33 mouse cellular contexts compared by ENCODE assay signal in genomic region chr9:114377168-114377567, GRCm38 (mm10). TPM values are rescaled to one million over a fixed set of nuclear protein-coding genes. Genes with fewer than 3 reads are reported as not detected.
DNase-seq lines count a peak whose midpoint lies in the region; ATAC-seq and TF ChIP-seq lines count a peak whose summit lies in the region.
"Had no signal": no experiment of that assay in that cellular context is flagged by ENCODE, and none has a peak within 500 bp of the region (broad histone marks: within the 10 kb centered on the region; RNA-seq: fewer than 3 reads in every experiment).

No protein-coding gene starts in this region.

- H3K27me3 ChIP-seq in MEL (ENCODE audit: control insufficient read depth in 1 of 2, insufficient read depth in 2 of 2, low read length in 2 of 2) = no peaks in the 10 kb centered on the region
- H3K27me3 ChIP-seq in heart, embryonic 12.5 days (replicated peaks) = no peaks in the 10 kb centered on the region
- H3K27me3 ChIP-seq: midbrain, embryonic 12.5 days; Patski had no signal

- H3K4me1 ChIP-seq in MEL (ENCODE audit: control insufficient read depth in 1 of 2, insufficient read depth in 2 of 2, low read length in 2 of 2) = peaks cover 10 to 26% of the 10 kb centered on the region in 2 experiments
- H3K4me1 ChIP-seq in heart, embryonic 12.5 days (replicated peaks) = peaks cover 14% of the 10 kb centered on the region
- H3K4me1 ChIP-seq: hindbrain, embryonic 10.5 days; midbrain, embryonic 12.5 days had no signal

- H3K79me2 ChIP-seq in MEL (ENCODE audit: control insufficient read depth, insufficient read depth, low read length, poor library complexity) = no peaks in the 10 kb centered on the region

- H3K27ac ChIP-seq in MEL (ENCODE audit: control insufficient read depth, low read depth, low read length) = peak overlapping the region; percentile 25
- H3K27ac ChIP-seq in heart, embryonic 12.5 days (ENCODE audit: poor library complexity, severe bottlenecking) = no peak overlapping the region
- H3K27ac ChIP-seq: gastrocnemius, adult 2 months; hindbrain, embryonic 10.5 days; layer of hippocampus, adult 2 months; midbrain, embryonic 12.5 days had no signal

- peaks cover 4 to 23% of the 10 kb centered on the region in 2 experiments; a peak in 3 of 4 replicates for H3K36me3 ChIP-seq in MEL (ENCODE audit: control insufficient read depth in 1 of 2, insufficient read depth in 2 of 2, low read length in 2 of 2)
- H3K36me3 ChIP-seq in heart, embryonic 12.5 days = peaks cover 71% of the 10 kb centered on the region
- H3K36me3 ChIP-seq: midbrain, embryonic 12.5 days had no signal

- intact Hi-C loops in heart, postnatal 25 days (cut with DNase I) = no loop called here
- intact Hi-C loops in heart, postnatal 10 days (cut with DNase I) = no loop called here

- H3K4me3 ChIP-seq in MEL (ENCODE audit: control insufficient read depth in 1 of 2, insufficient read depth in 1 of 2, low read depth in 2 of 2, low read length in 2 of 2) = no peak overlapping the region
- no peak overlapping the region for H3K4me3 ChIP-seq in heart, embryonic 12.5 days
- H3K4me3 ChIP-seq: gastrocnemius, adult 2 months; hindbrain, embryonic 10.5 days; layer of hippocampus, adult 2 months; midbrain, embryonic 12.5 days had no signal

- H3K4me2 ChIP-seq in heart, embryonic 12.5 days = no peak overlapping the region
- H3K4me2 ChIP-seq: lung, embryonic 14.5 days; midbrain, embryonic 12.5 days had no signal

- no peak for TF ChIP-seq RAD21 in MEL (IDR thresholded peaks at IDR 0.05; ENCODE audit: low read depth, low read length)

- peak; percentile 29 to 39 for DNase-seq in heart, adult 18-20 months
- no peak for DNase-seq in heart, postnatal 25 days (ENCODE audit: low spot score)
- DNase-seq in MEL (ENCODE audit: low read depth, low spot score) = peak; percentile 90
- peak; percentile 56 to 62 for DNase-seq in heart, postnatal 10 days
- DNase-seq in kidney, postnatal 4 days = no peak
- no peak for DNase-seq in cerebellum, postnatal 4 days (ENCODE audit: low spot score in 2 of 2)
- DNase-seq in layer of hippocampus, adult 9-11 months = no peak
- DNase-seq: adrenal gland, adult 2 months; cerebellum, adult 11-12 months; cerebellum, postnatal 10 days; gastrocnemius, adult 2 months; kidney, adult 9 months; kidney, postnatal 14 days; layer of hippocampus, postnatal 36 days; lung, embryonic 14.5 days had no signal

- 66% methylated on average over 10 of the region's 10 CpGs for whole genome bisulfite sequencing in heart, embryonic 12.5 days

- no peak for TF ChIP-seq CTCF in MEL (IDR thresholded peaks at IDR 0.05 in 2 of 3, conservative IDR thresholded peaks at IDR 0.05 in 1 of 3; ENCODE audit: control insufficient read depth in 1 of 3, insufficient read depth in 1 of 3, low read depth in 2 of 3, low read length in 3 of 3, poor library complexity in 1 of 3, severe bottlenecking in 1 of 3)

- ATAC-seq in heart, embryonic 12.5 days (ENCODE audit: insufficient number of reproducible peaks, low FRiP score) = peak; percentile 66; the same call in 1 of the 2 replicates
- ATAC-seq: forebrain, embryonic 14.5 days; hindbrain, embryonic 16.5 days; intestine, embryonic 16.5 days; Patski had no signal

- peak in 1 of 2 experiments; percentile 35; a peak in 1 of 4 replicates for TF ChIP-seq POLR2A in MEL (IDR thresholded peaks at IDR 0.05; ENCODE audit: control insufficient read depth in 1 of 2, insufficient read depth in 1 of 2, low read depth in 1 of 2, low read length in 2 of 2, poor library complexity in 1 of 2)

- H3K9me3 ChIP-seq in MEL (replicated peaks; ENCODE audit: insufficient read depth, low read length) = no peaks in the 10 kb centered on the region
- H3K9me3 ChIP-seq in heart, embryonic 12.5 days (replicated peaks) = no peaks in the 10 kb centered on the region
- H3K9me3 ChIP-seq: hindbrain, embryonic 10.5 days; midbrain, embryonic 12.5 days had no signal

- H3K9ac ChIP-seq in MEL (ENCODE audit: control insufficient read depth, low read depth, low read length, poor library complexity, severe bottlenecking) = no peak overlapping the region; the same call in 1 of the 2 replicates
- no peak overlapping the region for H3K9ac ChIP-seq in heart, embryonic 12.5 days
- H3K9ac ChIP-seq: lung, embryonic 14.5 days; midbrain, embryonic 12.5 days had no signal

- TF ChIP-seq EP300 in MEL (IDR thresholded peaks at IDR 0.05; ENCODE audit: low read depth in 1 of 2, low read length in 2 of 2) = peak; percentile 83 to 91

TF ChIP-seq in MEL, 35 proteins besides CTCF, POLR2A, EP300 and RAD21 (continues in another document):
- TF ChIP-seq MXI1 (IDR thresholded peaks at IDR 0.05; ENCODE audit: low read depth, low read length) (peak; percentile 66), KAT2A (conservative IDR thresholded peaks at IDR 0.05; ENCODE audit: low read depth, low read length) (no peak; the same call in 1 of the 2 replicates), MAZ (IDR thresholded peaks at IDR 0.05; ENCODE audit: low read depth, low read length) (peak; percentile 86; the same call in 1 of the 2 replicates), JUND (IDR thresholded peaks at IDR 0.05; ENCODE audit: low read depth, low read length) (no peak), TAL1 (IDR thresholded peaks at IDR 0.05; ENCODE audit: low read length) (no peak), SMC3 (IDR thresholded peaks at IDR 0.05; ENCODE audit: low read depth, low read length) (no peak), POLR2AphosphoS2 (IDR thresholded peaks at IDR 0.05; ENCODE audit: low read length) (peak; percentile 84), MEF2A (IDR thresholded peaks at IDR 0.05; ENCODE audit: extremely low read depth, insufficient replicate concordance, low read depth, low read length, poor library complexity, severe bottlenecking) (0 out of 2 replicates have a peak, but pooled peaks have one; percentile 31), POLR2AphosphoS5 (IDR thresholded peaks at IDR 0.05; ENCODE audit: borderline replicate concordance, low read depth, low read length) (no peak), CHD1 (IDR thresholded peaks at IDR 0.05; ENCODE audit: low read depth, low read length) (no peak), GABPA (IDR thresholded peaks at IDR 0.05; ENCODE audit: low read depth, low read length) (no peak), NELFE (IDR thresholded peaks at IDR 0.05; ENCODE audit: low read depth, low read length) (no peak), ZKSCAN1 (IDR thresholded peaks at IDR 0.05; ENCODE audit: low read depth, low read length) (no peak), ZNF384 (IDR thresholded peaks at IDR 0.05; ENCODE audit: low read depth, low read length) (no peak), GATA1 (IDR thresholded peaks at IDR 0.05; ENCODE audit: low read depth, low read length) (peak; percentile 95), CHD2 (IDR thresholded peaks at IDR 0.05; ENCODE audit: low read length) (peak; percentile 75; the same call in 1 of the 2 replicates), ZC3H11A (IDR thresholded peaks at IDR 0.05; ENCODE audit: low read depth, low read length) (no peak), TCF12 (IDR thresholded peaks at IDR 0.05; ENCODE audit: low read depth, low read length) (peak; percentile 63; the same call in 1 of the 2 replicates), BHLHE40 (IDR thresholded peaks at IDR 0.05; ENCODE audit: borderline replicate concordance, low read depth, low read length) (peak; percentile 58; the same call in 1 of the 2 replicates), MAX (IDR thresholded peaks at IDR 0.05; ENCODE audit: low read length) (no peak), SIN3A (IDR thresholded peaks at IDR 0.05; ENCODE audit: low read length) (peak; percentile 75), USF1 (IDR thresholded peaks at IDR 0.05; ENCODE audit: low read depth, low read length) (no peak), RCOR1 (IDR thresholded peaks at IDR 0.05; ENCODE audit: low read depth, low read length) (peak; percentile 75; the same call in 1 of the 2 replicates), E2F4 (IDR thresholded peaks at IDR 0.05; ENCODE audit: borderline replicate concordance, low read depth, low read length) (no peak), HCFC1 (IDR thresholded peaks at IDR 0.05; ENCODE audit: low read depth, low read length) (peak; percentile 58), TBP (IDR thresholded peaks at IDR 0.05; ENCODE audit: low read depth, low read length) (no peak), MYB (IDR thresholded peaks at IDR 0.05; ENCODE audit: low read depth, low read length) (peak; percentile 38; the same call in 1 of the 2 replicates)

RNA-seq across cellular contexts. Expression of gene Crtap, which starts 13.3 kb away (rescaled TPM):
- total RNA-seq in heart, adult 18-20 months (2021) = 10 to 100 TPM; 32.0 to 37.2 TPM
- 10 to 100 TPM; 30.4 to 32.4 TPM for total RNA-seq in heart, postnatal 25 days (2021)
- 17.3 and 21.5 TPM in 2 replicates for total RNA-seq in MEL (2012; rRNA removed)
- polyA plus RNA-seq in MEL (2012; ENCODE audit: insufficient read depth in 1 of 2, insufficient read length in 2 of 2, low read depth in 1 of 2, low replicate concordance in 2 of 2, missing spikeins in 1 of 2) = 10 to 100 TPM in 1 of 2 experiments, not detected in 1; 62.2 TPM
- polyA plus RNA-seq in heart, embryonic 12.5 days (2016; fragmentation: Nextera tagmentation; extraction: Ambion mirVana) = 144 and 150 TPM in 2 replicates
- total RNA-seq in heart, postnatal 10 days (2021) = 10 to 100 TPM; 61.0 to 66.3 TPM

RNA-seq across cellular contexts. Expression of gene Glb1, which starts 23.7 kb away (rescaled TPM):
- total RNA-seq in heart, adult 18-20 months (2021) = 10 to 100 TPM; 13.9 to 15.1 TPM
- total RNA-seq in heart, postnatal 25 days (2021) = 10 to 100 TPM; 14.8 to 16.3 TPM
- 7.0 and 8.1 TPM in 2 replicates for total RNA-seq in MEL (2012; rRNA removed)
- 10 to 100 TPM in 1 of 2 experiments, not detected in 1; 15.7 TPM for polyA plus RNA-seq in MEL (2012; ENCODE audit: insufficient read depth in 1 of 2, insufficient read length in 2 of 2, low read depth in 1 of 2, low replicate concordance in 2 of 2, missing spikeins in 1 of 2)
- polyA plus RNA-seq in heart, embryonic 12.5 days (2016; fragmentation: Nextera tagmentation; extraction: Ambion mirVana) = 46.2 and 47.3 TPM in 2 replicates
- 10 to 100 TPM; 21.5 to 25.1 TPM for total RNA-seq in heart, postnatal 10 days (2021)

RNA-seq across cellular contexts. Expression of gene Tmppe, which starts 23.7 kb away (rescaled TPM):
- total RNA-seq in heart, adult 18-20 months (2021) = 1 to 10 TPM; 3.3 to 3.8 TPM
- total RNA-seq in heart, postnatal 25 days (2021) = 1 to 10 TPM; 3.4 to 4.2 TPM
- 7.1 and 7.5 TPM in 2 replicates for total RNA-seq in MEL (2012; rRNA removed)
- polyA plus RNA-seq in MEL (2012; ENCODE audit: insufficient read depth in 1 of 2, insufficient read length in 2 of 2, low read depth in 1 of 2, low replicate concordance in 2 of 2, missing spikeins in 1 of 2) = 1 to 10 TPM in 1 of 2 experiments, not detected in 1; 9.2 TPM
- polyA plus RNA-seq in heart, embryonic 12.5 days (2016; fragmentation: Nextera tagmentation; extraction: Ambion mirVana) = 11.4 and 11.9 TPM in 2 replicates
- 1 to 10 TPM; 5.1 to 5.6 TPM for total RNA-seq in heart, postnatal 10 days (2021)

RNA-seq across cellular contexts. Expression of gene Bcl2a1c, which starts 47.2 kb away (rescaled TPM):
- not detected for total RNA-seq in heart, adult 18-20 months (2021)
- not detected for total RNA-seq in heart, postnatal 25 days (2021)
- total RNA-seq in MEL (2012; rRNA removed) = not detected in 2 replicates
- polyA plus RNA-seq in MEL (2012; ENCODE audit: insufficient read depth in 1 of 2, insufficient read length in 2 of 2, low read depth in 1 of 2, low replicate concordance in 2 of 2, missing spikeins in 1 of 2) = not detected
- polyA plus RNA-seq in heart, embryonic 12.5 days (2016; fragmentation: Nextera tagmentation; extraction: Ambion mirVana) = not detected in 2 replicates
- not detected for total RNA-seq in heart, postnatal 10 days (2021)
- total RNA-seq: adrenal gland, adult 2 months; adrenal gland, postnatal 4 days; gastrocnemius, adult 2 months; gastrocnemius, postnatal 4 days; layer of hippocampus, adult 2 months; layer of hippocampus, postnatal 36 days; left cerebral cortex, postnatal 10 days; liver, adult 2 months; neutrophil, adult 5-6 weeks had no signal
- polyA plus RNA-seq: adrenal gland, adult 2 months; embryonic facial prominence, embryonic 14.5 days; forebrain, embryonic 14.5 days; frontal cortex, adult 2 months; hindbrain, embryonic 10.5 days; hindbrain, embryonic 16.5 days; intestine, embryonic 16.5 days; limb, embryonic 11.5 days; liver, adult 2 months; lung, embryonic 14.5 days; midbrain, embryonic 12.5 days; Patski; small intestine, adult 2 months; urinary bladder, adult 2 months had no signal

Comparison
In these comparisons a context has a peak if more than half of its experiments do, and no peak if none do; other contexts are left out.
1. DNase-seq: peak in heart, adult 18-20 months (2 of 2), MEL (single experiment) and heart, postnatal 10 days (2 of 2); none in heart, postnatal 25 days (single experiment), kidney, postnatal 4 days (0 of 2), cerebellum, postnatal 4 days (0 of 2) and layer of hippocampus, adult 9-11 months (single experiment).